Comparison of ENCODE assay signal across 7 mouse cellular contexts in the genomic region with DNA sequence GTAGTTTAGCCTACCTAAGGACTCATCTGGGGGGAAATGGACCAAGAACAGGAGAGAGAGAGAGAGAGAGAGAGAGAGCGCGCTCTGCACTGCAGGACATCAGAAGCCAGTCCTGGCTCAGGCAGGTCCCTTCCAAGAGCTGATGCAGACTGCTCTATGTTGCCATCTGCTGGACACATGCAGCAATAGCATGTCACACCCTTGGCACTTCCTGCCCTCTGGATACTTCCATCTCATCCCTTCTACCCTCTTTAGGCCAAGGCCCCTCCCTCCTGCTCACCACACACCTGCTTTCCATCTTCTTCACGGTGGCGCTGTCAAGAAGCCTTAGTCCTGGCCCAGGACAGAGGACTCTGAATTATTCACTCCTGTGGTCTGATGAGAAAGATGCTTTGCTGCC. TPM values are rescaled to one million over a fixed set of nuclear protein-coding genes. Genes with fewer than 3 reads are reported as not detected.
DNase-seq lines count a peak whose midpoint lies in the region; ATAC-seq and TF ChIP-seq lines count a peak whose summit lies in the region.

No protein-coding gene starts in this region.

- peak; percentile 52 for ATAC-seq in inflammation-experienced regulatory T-cells, adult 6 months
- ATAC-seq in midbrain, embryonic 13.5 days: peak; percentile 41; the same call in 1 of the 2 replicates

- H3K4me3 ChIP-seq in limb, embryonic 10.5 days: no peak overlapping the region
- no peak overlapping the region for H3K4me3 ChIP-seq in midbrain, embryonic 13.5 days (replicated peaks)
- H3K4me3 ChIP-seq in small intestine, adult 2 months (ENCODE audit: low read depth, low read length): no peak overlapping the region

- 0 out of 2 replicates have a peak, but pooled peaks cover 13% of the 10 kb centered on the region for H3K27me3 ChIP-seq in limb, embryonic 10.5 days (ENCODE audit: low read depth, poor library complexity, severe bottlenecking)
- no peaks in the 10 kb centered on the region; the same call in 1 of the 2 replicates for H3K27me3 ChIP-seq in midbrain, embryonic 13.5 days
- H3K27me3 ChIP-seq in small intestine, adult 2 months (ENCODE audit: control insufficient read depth, insufficient read depth, low read length): no peaks in the 10 kb centered on the region

- WGBS in limb, embryonic 10.5 days: 9% methylated on average over 4 of the region's 4 CpGs
- 2% methylated on average over 4 of the region's 4 CpGs for WGBS in midbrain, embryonic 13.5 days
- 15% methylated on average over 4 of the region's 4 CpGs for WGBS in small intestine, adult 2 months

- H3K4me1 ChIP-seq in limb, embryonic 10.5 days: peaks cover 39% of the 10 kb centered on the region
- H3K4me1 ChIP-seq in midbrain, embryonic 13.5 days (replicated peaks): peaks cover 29% of the 10 kb centered on the region
- H3K4me1 ChIP-seq in small intestine, adult 2 months (ENCODE audit: control insufficient read depth, insufficient read depth, insufficient read length, low read length): no peaks in the 10 kb centered on the region

- no peak overlapping the region for H3K9ac ChIP-seq in midbrain, embryonic 13.5 days (replicated peaks)

- no peaks in the 10 kb centered on the region for H3K36me3 ChIP-seq in limb, embryonic 10.5 days
- H3K36me3 ChIP-seq in midbrain, embryonic 13.5 days: no peaks in the 10 kb centered on the region
- no peaks in the 10 kb centered on the region for H3K36me3 ChIP-seq in small intestine, adult 2 months (ENCODE audit: control insufficient read depth, insufficient read depth, low read length)

- H3K27ac ChIP-seq in limb, embryonic 10.5 days: no peak overlapping the region
- no peak overlapping the region for H3K27ac ChIP-seq in midbrain, embryonic 13.5 days
- no peak overlapping the region for H3K27ac ChIP-seq in small intestine, adult 2 months (ENCODE audit: insufficient read depth, low read depth, low read length)

- H3K4me2 ChIP-seq in midbrain, embryonic 13.5 days (replicated peaks): no peak overlapping the region

- DNase-seq in T-cell, adult 2 months (ENCODE audit: low spot score): peak; percentile 68
- peak; percentile 78 for DNase-seq in cerebellum, adult 11-12 months
- peak; percentile 63 to 70 for DNase-seq in frontal cortex, postnatal 36 days (ENCODE audit: low spot score in 2 of 2)
- peak; percentile 81 for DNase-seq in limb, embryonic 10.5 days (ENCODE audit: low spot score)

- peak; percentile 88 for TF ChIP-seq CTCF in small intestine, adult 2 months (IDR thresholded peaks at IDR 0.05; ENCODE audit: extremely low read depth, insufficient read length, insufficient replicate concordance, low read depth, low read length)

- no peak for TF ChIP-seq POLR2A in small intestine, adult 2 months (IDR thresholded peaks at IDR 0.05; ENCODE audit: low read depth, low read length)

- no peaks in the 10 kb centered on the region for H3K9me3 ChIP-seq in limb, embryonic 10.5 days (replicated peaks)
- H3K9me3 ChIP-seq in midbrain, embryonic 13.5 days: no peaks in the 10 kb centered on the region

RNA-seq across cellular contexts. Expression of gene 4931429L15Rik, which starts 5.3 kb away (rescaled TPM):
- not detected for polyA plus RNA-seq in inflammation-experienced regulatory T-cells, adult 6 months (2017; shearing (Covaris generic))
- not detected in 2 replicates for polyA plus RNA-seq in limb, embryonic 10.5 days (2016; fragmentation: Nextera tagmentation; extraction: Ambion mirVana)
- polyA plus RNA-seq in midbrain, embryonic 13.5 days (2015; fragmentation: Nextera tagmentation; extraction: Ambion mirVana): 0.13 TPM in 1 of 2 replicates, not detected in the other
- polyA plus RNA-seq in small intestine, adult 2 months (2012; rRNA removed): not detected in 2 replicates

RNA-seq across cellular contexts. Expression of gene Bud13, which starts 31.7 kb away (rescaled TPM):
- 10 to 100 TPM; 12.1 to 19.9 (median 19.7) TPM for polyA plus RNA-seq in inflammation-experienced regulatory T-cells, adult 6 months (2017; shearing (Covaris generic))
- polyA plus RNA-seq in limb, embryonic 10.5 days (2016; fragmentation: Nextera tagmentation; extraction: Ambion mirVana): 36.6 and 37.4 TPM in 2 replicates
- polyA plus RNA-seq in midbrain, embryonic 13.5 days (2015; fragmentation: Nextera tagmentation; extraction: Ambion mirVana): 19.8 and 20.7 TPM in 2 replicates
- 4.1 and 7.0 TPM in 2 replicates for polyA plus RNA-seq in small intestine, adult 2 months (2012; rRNA removed)

RNA-seq across cellular contexts. Expression of gene Zpr1, which starts 41.6 kb away (rescaled TPM):
- polyA plus RNA-seq in inflammation-experienced regulatory T-cells, adult 6 months (2017; shearing (Covaris generic)): 10 to 100 TPM; 30.3 to 38.3 (median 37.5) TPM
- polyA plus RNA-seq in limb, embryonic 10.5 days (2016; fragmentation: Nextera tagmentation; extraction: Ambion mirVana): 77.1 and 80.9 TPM in 2 replicates
- polyA plus RNA-seq in midbrain, embryonic 13.5 days (2015; fragmentation: Nextera tagmentation; extraction: Ambion mirVana): 54.5 and 61.0 TPM in 2 replicates
- polyA plus RNA-seq in small intestine, adult 2 months (2012; rRNA removed): 6.4 and 11.2 TPM in 2 replicates

RNA-seq across cellular contexts. Expression of gene Apoa5, which starts 46.1 kb away (rescaled TPM):
- polyA plus RNA-seq in inflammation-experienced regulatory T-cells, adult 6 months (2017; shearing (Covaris generic)): not detected
- polyA plus RNA-seq in limb, embryonic 10.5 days (2016; fragmentation: Nextera tagmentation; extraction: Ambion mirVana): 0.20 TPM in 1 of 2 replicates, not detected in the other
- not detected in 2 replicates for polyA plus RNA-seq in midbrain, embryonic 13.5 days (2015; fragmentation: Nextera tagmentation; extraction: Ambion mirVana)
- 0.88 and 1.1 TPM in 2 replicates for polyA plus RNA-seq in small intestine, adult 2 months (2012; rRNA removed)
